Mouse (Mus musculus) spleen, postnatal 4 days (tissue): ENCODE measurements around the gene Dock10.
A peak's percentile ranks its signal among the peaks of the same experiment; 100 is the strongest.

ENCODE experiments used
- DNase-seq, 2 experiments: peaks; one replicate each; pipeline ENCODE4 v3.0.0; 2022; ENCODE audit warnings: low spot score in 2 of 2

Dock10 gene

GRCm38 (mm10) chr1:80613395-80614011 lies 144.8 kb downstream of the Dock10 start:
- no peak for DNase-seq

- no peak for DNase-seq
Observed at GRCm38 (mm10) chr1:80607546-80607945, 150.8 kb downstream of the Dock10 start.

- DNase-seq = no peak
Observed at GRCm38 (mm10) chr1:80606131-80606754, 152.1 kb downstream of the Dock10 start.

- DNase-seq = no peak
Observed at GRCm38 (mm10) chr1:80604332-80604731, 154.0 kb downstream of the Dock10 start.

GRCm38 (mm10) chr1:80603081-80603480 lies 155.2 kb downstream of the Dock10 start:
- no peak for DNase-seq

GRCm38 (mm10) chr1:80583281-80583680 lies 175.0 kb downstream of the Dock10 start:
- DNase-seq = no peak

- no peak for DNase-seq
Observed at GRCm38 (mm10) chr1:80582186-80582585, 176.1 kb downstream of the Dock10 start.

- peak; percentile 23 to 68 for DNase-seq
Observed at GRCm38 (mm10) chr1:80576898-80577297, 181.4 kb downstream of the Dock10 start.

- no peak for DNase-seq
Observed at GRCm38 (mm10) chr1:80556446-80556845, 201.9 kb downstream of the Dock10 start.

- no peak for DNase-seq
Observed at GRCm38 (mm10) chr1:80541522-80541921, 216.8 kb downstream of the Dock10 start.

- DNase-seq = peak in 1 of 2 experiments; percentile 65
Observed at GRCm38 (mm10) chr1:80522197-80522596, 236.1 kb downstream of the Dock10 start.

- DNase-seq = no peak
Observed at GRCm38 (mm10) chr1:80520456-80520855, 237.9 kb downstream of the Dock10 start.

- DNase-seq = no peak
Observed at GRCm38 (mm10) chr1:80519893-80520292, 238.4 kb downstream of the Dock10 start.

- no peak for DNase-seq
Observed at GRCm38 (mm10) chr1:80515836-80516235, 242.5 kb downstream of the Dock10 start.

GRCm38 (mm10) chr1:80512210-80512948 lies 245.9 kb downstream of the Dock10 start:
- no peak for DNase-seq

GRCm38 (mm10) chr1:80504757-80505156 lies 253.6 kb downstream of the Dock10 start:
- DNase-seq = no peak

- no peak for DNase-seq
Observed at GRCm38 (mm10) chr1:80504081-80504480, 254.2 kb downstream of the Dock10 start.

- no peak for DNase-seq
Observed at GRCm38 (mm10) chr1:80502456-80503165, 255.7 kb downstream of the Dock10 start.

- DNase-seq = no peak
Observed at GRCm38 (mm10) chr1:80499264-80499663, 259.1 kb downstream of the Dock10 start.

GRCm38 (mm10) chr1:80496360-80496759 lies 262.0 kb downstream of the Dock10 start:
- DNase-seq = no peak

GRCm38 (mm10) chr1:80483419-80483818 lies 274.9 kb downstream of the Dock10 start:
- DNase-seq = no peak

GRCm38 (mm10) chr1:80474942-80475341 lies 283.4 kb downstream of the Dock10 start:
- DNase-seq = no peak
